Mouse (Mus musculus) liver, postnatal 0 days (tissue): ENCODE data around the gene Acot13. TPM values are rescaled to one million over a fixed set of nuclear protein-coding genes. Genes with fewer than 3 reads are reported as not detected.
"Not testable (repeated sequence)": the region's sequence is repeated elsewhere in the genome, so short reads cannot be mapped to it uniquely, and the experiment has no call there.

Experiments used
- ATAC-seq: fragments of 200-750 bp; cut with Nextera tagmentation; 2 replicates; pipeline ENCODE4 v1.8.0; 2017; ENCODE audit warnings: mild to moderate bottlenecking, moderate library complexity
- DNase-seq: peaks from one replicate; pipeline ENCODE4 v3.0.0-alpha.2; 2016
- H3K27ac ChIP-seq: fragments of 300-500 bp; sonication (generic); 2 replicates; pipeline ENCODE4 v1.5.1; 2014; ENCODE audit warnings: antibody characterized with exemption, moderate library complexity, mild to moderate bottlenecking, low read depth
- H3K27me3 ChIP-seq: fragments of 300-500 bp; sonication (generic); 2 replicates; pipeline ENCODE4 v1.6.1; 2014; ENCODE audit warnings: low read length, control low read depth, mixed read lengths; ENCODE audit not compliant: insufficient read depth
- H3K36me3 ChIP-seq: fragments of 300-500 bp; sonication (generic); replicated peaks from 2 replicates; pipeline ENCODE4 v1.6.1; 2014; ENCODE audit warnings: mild to moderate bottlenecking, control low read depth, low read length, moderate library complexity, mixed read lengths; ENCODE audit not compliant: insufficient read depth
- H3K4me1 ChIP-seq: fragments of 300-500 bp; sonication (generic); 2 replicates; pipeline ENCODE4 v1.6.1; 2014; ENCODE audit warnings: antibody characterized with exemption, mild to moderate bottlenecking, control low read depth; ENCODE audit not compliant: insufficient read depth
- H3K4me2 ChIP-seq: fragments of 300-500 bp; sonication (generic); 2 replicates; pipeline ENCODE4 v1.6.1; 2014; ENCODE audit warnings: low read depth, mild to moderate bottlenecking, low read length, moderate library complexity, mixed read lengths
- H3K4me3 ChIP-seq: fragments of 300-500 bp; sonication (generic); 2 replicates; pipeline ENCODE4 v1.5.1; 2014; ENCODE audit warnings: low read depth, low read length
- H3K9ac ChIP-seq: fragments of 300-500 bp; sonication (generic); replicated peaks from 2 replicates; pipeline ENCODE4 v1.6.1; 2014; ENCODE audit warnings: mild to moderate bottlenecking, moderate library complexity
- H3K9me3 ChIP-seq: fragments of 300-500 bp; sonication (generic); 2 replicates; pipeline ENCODE4 v1.6.1; 2016; ENCODE audit warnings: mild to moderate bottlenecking, control low read depth, low read length, mixed read lengths
- CTCF ChIP-seq: sonication (generic); IDR thresholded peaks from 2 replicates; pipeline ENCODE4 v1.5.1; 2016; ENCODE audit warnings: antibody characterized with exemption, low read depth
- EP300 ChIP-seq: IDR thresholded peaks from 2 replicates; pipeline ENCODE4 v1.6.1; 2016; ENCODE audit warnings: antibody characterized with exemption, low read depth, mild to moderate bottlenecking
- WGBS: fragments of 180-500 bp; shearing (Covaris S2); extraction: QIAGEN DNeasy Blood & Tissue Kit; methylation state at CpG from one replicate; pipeline ENCODE4 v1.1.7; 2014; ENCODE audit not compliant: insufficient replicate concordance; 5-methylcytosine and 5-hydroxymethylcytosine counted together
- polyA plus RNA-seq: library from polyadenylated mRNA; unstranded; fragments of >200 nt; fragmentation: Nextera tagmentation; extraction: Ambion mirVana; gene quantifications from 2 replicates; pipeline ENCODE4 v1.2.1, GENCODE M21; 2015

Acot13 gene
- polyA plus RNA-seq, 1 experiment from 2014 or later: 101 TPM

DNA sequence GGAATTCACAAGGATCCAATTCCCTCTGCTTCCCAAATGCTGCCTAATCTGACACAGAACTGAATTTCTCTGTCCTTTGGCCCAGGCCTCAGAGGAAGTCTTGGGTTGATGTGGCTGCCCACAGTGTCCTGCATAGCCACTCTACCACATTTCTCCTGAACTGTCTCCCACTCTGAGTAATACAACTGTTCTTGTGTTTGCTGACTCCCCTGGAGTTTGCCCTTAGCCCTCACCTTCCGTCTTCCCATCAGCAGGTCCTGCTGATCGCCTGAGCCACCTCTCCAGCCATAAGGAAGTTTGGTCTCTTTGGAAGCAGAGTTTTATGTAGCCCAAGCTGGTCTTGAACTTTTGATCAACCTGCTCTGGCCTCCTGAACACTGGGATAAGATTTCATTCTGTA is 20.6 kb upstream of the Acot13 start:
- no peak overlapping the region for H3K27ac ChIP-seq
- DNase-seq: no peak
- H3K4me1 ChIP-seq: no peaks in the 10 kb centered on the region
- no peak overlapping the region for H3K9ac ChIP-seq
- no peaks in the 10 kb centered on the region for H3K9me3 ChIP-seq
- no peak for TF ChIP-seq EP300
- no peak for TF ChIP-seq CTCF
- H3K4me3 ChIP-seq: no peak overlapping the region
- ATAC-seq: no peak
- WGBS: 79% methylated on average over 2 of the region's 2 CpGs
- H3K36me3 ChIP-seq: no peaks in the 10 kb centered on the region
- H3K4me2 ChIP-seq: no peak overlapping the region
- H3K27me3 ChIP-seq: no peaks in the 10 kb centered on the region

DNA sequence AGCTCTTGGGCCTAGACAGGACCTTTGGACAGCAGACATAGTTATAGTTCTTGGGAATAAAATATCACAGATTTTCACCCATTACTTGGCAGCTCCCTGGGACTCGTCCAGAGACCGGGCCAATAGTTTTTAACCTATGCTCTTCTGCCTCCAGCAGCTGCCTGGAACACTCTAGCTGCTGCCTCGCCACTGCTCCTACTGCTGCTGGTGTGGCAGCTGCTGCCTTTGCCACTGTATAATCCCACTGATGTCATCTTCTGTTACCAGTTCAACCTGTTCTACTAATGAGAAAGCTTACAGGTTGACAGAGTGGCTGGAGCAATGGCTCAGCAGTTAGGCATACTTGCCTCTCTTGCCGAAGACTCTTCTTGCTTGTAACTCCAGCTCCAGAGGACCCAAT is 18.0 kb upstream of the Acot13 start:
- Histone ChIP-seq H3K9ac (no peak overlapping the region), H3K36me3 (no peaks in the 10 kb centered on the region), H3K27ac (no peak overlapping the region), H3K4me3 (no peak overlapping the region), H3K9me3 (no peaks in the 10 kb centered on the region), H3K4me2 (no peak overlapping the region), H3K4me1 (peaks cover 5% of the 10 kb centered on the region), H3K27me3 (0 out of 2 replicates have a peak, but pooled peaks cover 3% of the 10 kb centered on the region)
- no peak for DNase-seq
- no peak for ATAC-seq
- WGBS: 77% methylated on average over 4 of the region's 4 CpGs
- TF ChIP-seq CTCF: no peak
- no peak for TF ChIP-seq EP300

DNA sequence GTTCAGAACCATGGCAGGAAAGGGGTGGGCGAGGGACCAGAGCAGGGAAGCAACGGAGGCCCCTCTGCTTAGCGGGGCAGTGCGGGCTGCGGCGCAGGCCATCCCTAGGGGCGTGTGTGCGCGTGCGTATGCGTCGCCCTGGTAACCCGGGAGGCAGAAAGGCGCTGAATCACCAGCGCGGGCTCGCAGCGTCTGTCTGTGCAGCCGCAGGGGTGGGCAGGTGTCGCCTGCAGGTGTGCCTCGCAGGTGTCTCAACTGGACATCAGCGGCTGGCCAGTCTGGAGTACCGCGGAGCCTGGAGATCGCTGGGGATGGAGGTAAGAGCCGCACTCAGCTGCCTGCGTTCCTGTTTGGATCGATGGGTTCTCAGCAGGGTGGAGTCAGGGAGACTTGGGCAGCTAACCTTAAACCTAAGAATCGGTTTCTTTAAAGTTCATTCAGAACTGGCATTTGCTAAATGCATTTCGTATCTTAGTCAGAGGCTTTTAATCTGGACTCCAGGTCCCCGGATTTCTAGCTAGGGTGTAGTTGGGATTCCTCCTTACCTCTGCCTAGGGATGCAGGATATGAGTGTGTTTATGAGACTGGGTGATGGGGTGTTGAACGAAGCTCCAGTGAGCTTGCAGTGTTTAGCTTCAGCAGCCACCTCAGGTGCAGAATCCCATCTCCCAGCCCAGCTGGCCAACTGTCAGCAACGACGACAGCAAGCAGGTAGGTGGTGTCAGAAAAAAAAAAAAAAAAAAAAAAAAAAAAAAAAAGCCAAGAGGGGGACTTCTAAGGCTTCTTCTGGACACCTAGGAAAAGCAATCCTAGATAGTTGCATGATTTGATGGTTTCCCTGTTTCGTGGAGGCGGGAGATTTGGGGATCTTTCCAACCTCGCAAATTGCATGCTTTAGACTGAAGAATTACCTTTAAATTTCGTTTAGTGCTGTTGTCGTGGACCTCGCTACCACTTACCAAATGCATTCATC is 13.9 kb upstream of the Acot13 start, which contains the start of gene D130043K22Rik:
D130043K22Rik (plus strand) TSS at position 153 of the 973 bp plus-strand sequence.
- WGBS: 20% methylated on average over 39 of the region's 40 CpGs
- Histone ChIP-seq H3K4me1 (peaks cover 5% of the 10 kb centered on the region), H3K4me3 (peak within 1 kb of the TSS; percentile 34), H3K4me2 (peak within 1 kb of the TSS; percentile 64), H3K9me3 (no peaks in the 10 kb centered on the region), H3K27me3 (0 out of 2 replicates have a peak, but pooled peaks cover 3% of the 10 kb centered on the region), H3K27ac (no peak within 1 kb of the TSS), H3K9ac (no peak within 1 kb of the TSS), H3K36me3 (peaks cover 16% of the 10 kb centered on the region)
- ATAC-seq (peak; percentile 43; the same call in 1 of the 2 replicates), DNase-seq (peak; percentile 53)
- TF ChIP-seq CTCF (no peak), EP300 (no peak)

DNA sequence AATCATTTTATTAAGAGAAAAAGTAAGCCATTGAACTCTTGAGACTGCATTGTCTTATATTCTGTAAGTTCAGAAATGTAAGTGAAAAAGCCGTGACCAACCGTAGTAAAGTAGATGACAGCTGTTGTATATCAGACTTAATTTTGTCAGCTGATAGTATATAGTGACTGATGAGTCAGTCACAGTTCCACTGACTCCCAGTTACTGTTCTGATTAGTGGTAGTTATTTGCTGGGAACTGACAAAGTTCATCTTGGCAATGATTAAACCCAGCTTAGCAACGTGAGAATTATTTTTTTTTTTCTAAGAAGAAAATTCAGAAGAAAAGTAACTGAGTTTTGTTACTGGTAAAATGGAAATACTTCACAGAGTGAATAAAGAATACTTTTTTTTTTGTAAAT is 10.4 kb upstream of the Acot13 start:
- Histone ChIP-seq H3K27ac (no peak overlapping the region), H3K9ac (no peak overlapping the region), H3K4me3 (no peak overlapping the region), H3K27me3 (0 out of 2 replicates have a peak, but pooled peaks cover 3% of the 10 kb centered on the region), H3K36me3 (peaks cover 27% of the 10 kb centered on the region), H3K4me2 (no peak overlapping the region), H3K4me1 (peaks cover 5% of the 10 kb centered on the region), H3K9me3 (no peaks in the 10 kb centered on the region)
- DNase-seq: no peak
- no peak for TF ChIP-seq EP300
- TF ChIP-seq CTCF: no peak
- WGBS: 77% methylated on average over 3 of the region's 3 CpGs
- no peak for ATAC-seq

DNA sequence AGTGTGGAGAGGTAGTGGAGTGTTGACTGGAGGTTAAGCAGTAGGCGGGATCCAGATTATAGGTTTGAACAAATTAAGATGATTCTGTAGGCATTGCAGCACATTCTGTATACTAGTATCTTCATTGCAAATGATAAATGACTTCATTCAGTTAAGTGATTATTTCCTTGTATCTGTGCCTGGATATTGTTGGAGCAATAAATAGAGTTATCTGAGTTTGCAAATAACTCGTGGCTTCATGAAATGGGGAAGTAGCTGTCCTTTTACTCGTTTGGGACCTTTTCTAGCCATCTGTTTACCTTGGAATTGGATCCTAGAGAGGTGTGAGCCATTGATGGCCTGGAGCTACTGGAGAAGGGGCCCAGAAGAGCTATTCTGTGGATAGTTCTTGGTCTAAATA is 8.5 kb upstream of the Acot13 start:
- 50% methylated on average over 3 of the region's 3 CpGs for WGBS
- no peak overlapping the region for H3K27ac ChIP-seq
- no peaks in the 10 kb centered on the region for H3K9me3 ChIP-seq
- no peaks in the 10 kb centered on the region for H3K27me3 ChIP-seq
- H3K36me3 ChIP-seq: peaks cover 32% of the 10 kb centered on the region
- ATAC-seq (no peak), DNase-seq (no peak)
- H3K4me3 ChIP-seq: no peak overlapping the region
- H3K9ac ChIP-seq: no peak overlapping the region
- H3K4me2 ChIP-seq: no peak overlapping the region
- H3K4me1 ChIP-seq: peaks cover 10% of the 10 kb centered on the region
- TF ChIP-seq EP300 (no peak), CTCF (no peak)

DNA sequence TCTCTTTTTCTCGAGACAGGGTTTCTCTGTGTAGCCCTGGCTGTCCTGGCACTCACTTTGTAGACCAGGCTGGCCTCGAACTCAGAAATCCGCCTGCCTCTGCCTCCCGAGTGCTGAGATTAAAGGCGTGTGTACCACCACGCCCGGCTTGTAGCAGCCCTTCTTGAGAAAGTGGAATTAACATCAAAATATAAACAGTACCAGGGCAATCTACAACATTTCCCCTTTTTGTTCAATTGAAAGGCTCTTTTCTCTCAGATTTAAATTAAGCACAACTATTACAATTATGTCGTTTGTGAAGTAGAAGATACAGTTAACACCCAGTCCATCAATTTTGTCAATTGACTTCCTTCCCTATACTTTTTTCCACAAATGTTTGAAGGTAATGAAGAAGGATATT is 6.4 kb upstream of the Acot13 start:
- not testable (repeated sequence) for H3K27ac ChIP-seq, DNase-seq, H3K27me3 ChIP-seq, H3K4me3 ChIP-seq, H3K9ac ChIP-seq, ATAC-seq, H3K9me3 ChIP-seq, H3K4me2 ChIP-seq
- Histone ChIP-seq H3K4me1 (peaks cover 18% of the 10 kb centered on the region), H3K36me3 (peaks cover 32% of the 10 kb centered on the region)
- 89% methylated on average over 8 of the region's 8 CpGs for WGBS
